Mouse (Mus musculus) liver, embryonic 11.5 days (tissue): ENCODE data around the gene AA467197. TPM values are rescaled to one million over a fixed set of nuclear protein-coding genes. Genes with fewer than 3 reads are reported as not detected.
A peak's percentile ranks its signal among the peaks of the same experiment; 100 is the strongest.

Experiments
- ATAC-seq: fragments of 200-750 bp; cut with Nextera tagmentation; replicated peaks from 2 replicates; pipeline ENCODE4 v1.8.0; 2017; ENCODE audit warnings: moderate number of reproducible peaks, mild to moderate bottlenecking, moderate TSS enrichment, moderate library complexity; ENCODE audit not compliant: low FRiP score
- DNase-seq: peaks from one replicate; pipeline ENCODE4 v3.0.0-alpha.2; 2017; ENCODE audit warnings: low spot score
- H3K27ac ChIP-seq: fragments of 300-500 bp; sonication (generic); 2 replicates; pipeline ENCODE4 v1.5.1; 2014; ENCODE audit warnings: mild to moderate bottlenecking, low read depth, low read length, control low read depth
- H3K27me3 ChIP-seq: fragments of 300-500 bp; sonication (generic); replicated peaks from 2 replicates; pipeline ENCODE4 v1.6.1; 2014; ENCODE audit warnings: low read length, mixed read lengths; ENCODE audit not compliant: control insufficient read depth, insufficient read depth
- H3K36me3 ChIP-seq: fragments of 300-500 bp; sonication (generic); 2 replicates; pipeline ENCODE4 v1.6.1; 2014; ENCODE audit warnings: mild to moderate bottlenecking, low read length, moderate library complexity, mixed read lengths; ENCODE audit not compliant: control insufficient read depth, insufficient read depth
- H3K4me1 ChIP-seq: fragments of 300-500 bp; sonication (generic); replicated peaks from 2 replicates; pipeline ENCODE4 v1.6.1; 2014; ENCODE audit warnings: low read length, mixed read lengths; ENCODE audit not compliant: control insufficient read depth, insufficient read depth
- H3K4me2 ChIP-seq: fragments of 300-500 bp; sonication (generic); 2 replicates; pipeline ENCODE4 v1.6.1; 2014; ENCODE audit warnings: mild to moderate bottlenecking, control low read depth, moderate library complexity
- H3K4me3 ChIP-seq: fragments of 300-500 bp; sonication (generic); 2 replicates; pipeline ENCODE4 v1.5.1; 2014; ENCODE audit warnings: low read depth, low read length, control low read depth
- H3K9ac ChIP-seq: fragments of 300-500 bp; sonication (generic); 2 replicates; pipeline ENCODE4 v1.6.1; 2014; ENCODE audit warnings: low read depth, low read length, control low read depth
- H3K9me3 ChIP-seq: fragments of 300-500 bp; sonication (generic); 2 replicates; pipeline ENCODE4 v1.6.1; 2016; ENCODE audit warnings: low read length, inconsistent platforms, mixed read lengths; ENCODE audit not compliant: control insufficient read depth
- whole genome bisulfite sequencing: fragments of 180-500 bp; shearing (Covaris S2); extraction: QIAGEN DNeasy Blood & Tissue Kit; methylation state at CpG from one replicate; pipeline ENCODE4 v1.1.7; 2014; 5-methylcytosine and 5-hydroxymethylcytosine counted together
- polyA plus RNA-seq: library from polyadenylated mRNA; unstranded; fragments of >200 nt; fragmentation: Nextera tagmentation; extraction: Ambion mirVana; gene quantifications from 2 replicates; pipeline ENCODE4 v1.2.1, GENCODE M21; 2014

Gene AA467197
- polyA plus RNA-seq, 1 experiment from 2014 or later, result not detected

- no peak for ATAC-seq
- Histone ChIP-seq H3K36me3 (no peaks in the 10 kb centered on the region), H3K27ac (no peak overlapping the region), H3K4me2 (no peak overlapping the region), H3K4me3 (no peak overlapping the region), H3K9me3 (no peaks in the 10 kb centered on the region), H3K4me1 (0 out of 2 replicates have a peak, but pooled peaks cover 3% of the 10 kb centered on the region), H3K27me3 (no peaks in the 10 kb centered on the region), H3K9ac (no peak overlapping the region)
- no peak for DNase-seq
- WGBS, result 72% methylated on average over 9 of the region's 9 CpGs
Measured at GRCm38 (mm10) chr2:122656767-122657166, 20.0 kb downstream of the AA467197 start.

- Histone ChIP-seq H3K27me3 (no peaks in the 10 kb centered on the region), H3K4me1 (no peaks in the 10 kb centered on the region), H3K27ac (no peak overlapping the region), H3K36me3 (no peaks in the 10 kb centered on the region), H3K4me2 (no peak overlapping the region), H3K9ac (no peak overlapping the region), H3K9me3 (no peaks in the 10 kb centered on the region), H3K4me3 (no peak overlapping the region)
- no peak for DNase-seq
- ATAC-seq, result no peak
- WGBS, result 72% methylated on average over 11 of the region's 11 CpGs
Measured at GRCm38 (mm10) chr2:122657707-122658524, 21.1 kb downstream of the AA467197 start.

- H3K4me3 ChIP-seq, result no peak overlapping the region
- no peak for DNase-seq
- no peak overlapping the region for H3K9ac ChIP-seq
- H3K9me3 ChIP-seq, result no peaks in the 10 kb centered on the region
- no peaks in the 10 kb centered on the region for H3K27me3 ChIP-seq
- H3K36me3 ChIP-seq, result no peaks in the 10 kb centered on the region
- ATAC-seq, result no peak
- H3K4me2 ChIP-seq, result no peak overlapping the region
- no peak overlapping the region for H3K27ac ChIP-seq
- no peaks in the 10 kb centered on the region for H3K4me1 ChIP-seq
- 77% methylated on average over 7 of the region's 7 CpGs for WGBS
Measured at GRCm38 (mm10) chr2:122659825-122660224, 23.0 kb downstream of the AA467197 start.

- WGBS, result 36% methylated on average over 6 of the region's 6 CpGs
- Histone ChIP-seq H3K4me2 (no peak overlapping the region), H3K27ac (no peak overlapping the region), H3K9ac (no peak overlapping the region), H3K36me3 (no peaks in the 10 kb centered on the region), H3K4me1 (no peaks in the 10 kb centered on the region), H3K4me3 (no peak overlapping the region), H3K9me3 (no peaks in the 10 kb centered on the region), H3K27me3 (no peaks in the 10 kb centered on the region)
- ATAC-seq (no peak), DNase-seq (no peak)
Measured at GRCm38 (mm10) chr2:122665253-122665972, 28.6 kb downstream of the AA467197 start.

GRCm38 (mm10) chr2:122665973-122666875 is 29.4 kb downstream of the AA467197 start:
- Histone ChIP-seq H3K4me1 (no peaks in the 10 kb centered on the region), H3K27me3 (no peaks in the 10 kb centered on the region), H3K36me3 (no peaks in the 10 kb centered on the region), H3K27ac (no peak overlapping the region), H3K4me2 (no peak overlapping the region), H3K9me3 (no peaks in the 10 kb centered on the region), H3K9ac (no peak overlapping the region), H3K4me3 (no peak overlapping the region)
- WGBS, result 32% methylated on average over 12 of the region's 12 CpGs
- no peak for DNase-seq
- peak; percentile 26; the same call in 1 of the 2 replicates for ATAC-seq

GRCm38 (mm10) chr2:122667856-122668255 is 31.1 kb downstream of the AA467197 start:
- Histone ChIP-seq H3K36me3 (no peaks in the 10 kb centered on the region), H3K4me2 (no peak overlapping the region), H3K9ac (no peak overlapping the region), H3K9me3 (no peaks in the 10 kb centered on the region), H3K27me3 (no peaks in the 10 kb centered on the region), H3K4me1 (no peaks in the 10 kb centered on the region), H3K27ac (no peak overlapping the region), H3K4me3 (no peak overlapping the region)
- WGBS, result 43% methylated on average over 5 of the region's 5 CpGs
- no peak for DNase-seq
- 0 out of 2 replicates have a peak, but pooled peaks have one; percentile 21 for ATAC-seq

GRCm38 (mm10) chr2:122671714-122672113 is 34.9 kb downstream of the AA467197 start:
- Histone ChIP-seq H3K27ac (no peak overlapping the region), H3K4me1 (no peaks in the 10 kb centered on the region), H3K9me3 (no peaks in the 10 kb centered on the region), H3K27me3 (no peaks in the 10 kb centered on the region), H3K9ac (no peak overlapping the region), H3K4me3 (no peak overlapping the region), H3K4me2 (no peak overlapping the region), H3K36me3 (no peaks in the 10 kb centered on the region)
- WGBS, result 67% methylated on average over 5 of the region's 5 CpGs
- ATAC-seq (no peak), DNase-seq (no peak)

GRCm38 (mm10) chr2:122672841-122673240 is 36.1 kb downstream of the AA467197 start:
- Histone ChIP-seq H3K36me3 (no peaks in the 10 kb centered on the region), H3K9ac (no peak overlapping the region), H3K27me3 (no peaks in the 10 kb centered on the region), H3K4me3 (no peak overlapping the region), H3K9me3 (no peaks in the 10 kb centered on the region), H3K4me1 (no peaks in the 10 kb centered on the region), H3K27ac (no peak overlapping the region), H3K4me2 (no peak overlapping the region)
- no peak for ATAC-seq
- no peak for DNase-seq
- WGBS, result 55% methylated on average over 5 of the region's 5 CpGs
